12 mouse cellular contexts compared by ENCODE assay signal in genomic region chr5:131912983-131913382, GRCm38 (mm10).
"Had no signal": no experiment of that assay in that cellular context is flagged by ENCODE, and none has a peak within 500 bp of the region (broad histone marks: within the 10 kb centered on the region; RNA-seq: fewer than 3 reads in every experiment).

No protein-coding gene starts in this region.

- DNase-seq: lung, adult 18-20 months; lung, embryonic 14.5 days; lung, postnatal 10 days; lung, postnatal 4 days; right cerebral cortex, postnatal 14 days; thymus, adult 18-20 months; thymus, postnatal 14 days; thymus, postnatal 36 days had no signal

- H3K4me2 ChIP-seq: lung, embryonic 14.5 days; midbrain, embryonic 12.5 days; neural tube, embryonic 12.5 days had no signal

- H3K4me3 ChIP-seq: midbrain, embryonic 10.5 days; midbrain, embryonic 12.5 days; neural tube, embryonic 12.5 days had no signal

- H3K9me3 ChIP-seq: midbrain, embryonic 10.5 days; midbrain, embryonic 12.5 days had no signal

- ATAC-seq: midbrain, embryonic 16.5 days had no signal

- H3K9ac ChIP-seq: lung, embryonic 14.5 days; midbrain, embryonic 12.5 days; neural tube, embryonic 12.5 days had no signal

- H3K27me3 ChIP-seq: neural tube, embryonic 12.5 days had no signal

- H3K36me3 ChIP-seq: midbrain, embryonic 12.5 days; neural tube, embryonic 12.5 days had no signal

- H3K27ac ChIP-seq: midbrain, embryonic 10.5 days; midbrain, embryonic 12.5 days; neural tube, embryonic 12.5 days had no signal
